Mouse (Mus musculus) stomach, postnatal 0 days (tissue): ENCODE data around the gene Zfp609.

Source experiments
- CTCF ChIP-seq: IDR thresholded peaks from 2 replicates; pipeline ENCODE4 v1.5.1; 2016; ENCODE audit warnings: antibody characterized with exemption, low read depth, mild to moderate bottlenecking, moderate library complexity
- EP300 ChIP-seq: optimal IDR thresholded peaks from 2 replicates; pipeline ENCODE3; 2016; ENCODE audit warnings: antibody characterized with exemption

- TF ChIP-seq CTCF, result no peak
- no peak for TF ChIP-seq EP300
These were observed 82.9 kb downstream of the Zfp609 start for GRCm38 (mm10) chr9:65744171-65745082.
